Mouse (Mus musculus) central nervous system, embryonic 11.5 days (tissue): Measurements from ENCODE around the gene Tmem262. TPM values are rescaled to one million over a fixed set of nuclear protein-coding genes. Genes with fewer than 3 reads are reported as not detected.

Experiments
- polyA plus RNA-seq: library from polyadenylated mRNA; depleted of rRNA; stranded (reverse); fragments of >200 nt; gene quantifications from 2 replicates; pipeline ENCODE4 v1.2.3, GENCODE M21; 2012; rRNA removed

The Tmem262 gene
- polyA plus RNA-seq, result 0.16 and 0.39 TPM in 2 replicates

GRCm38 (mm10) chr19:6079983-6080480 lies at the start of gene Tmem262:
Gene Tmem262 (plus strand): TSS chr19:6080033.

DNA sequence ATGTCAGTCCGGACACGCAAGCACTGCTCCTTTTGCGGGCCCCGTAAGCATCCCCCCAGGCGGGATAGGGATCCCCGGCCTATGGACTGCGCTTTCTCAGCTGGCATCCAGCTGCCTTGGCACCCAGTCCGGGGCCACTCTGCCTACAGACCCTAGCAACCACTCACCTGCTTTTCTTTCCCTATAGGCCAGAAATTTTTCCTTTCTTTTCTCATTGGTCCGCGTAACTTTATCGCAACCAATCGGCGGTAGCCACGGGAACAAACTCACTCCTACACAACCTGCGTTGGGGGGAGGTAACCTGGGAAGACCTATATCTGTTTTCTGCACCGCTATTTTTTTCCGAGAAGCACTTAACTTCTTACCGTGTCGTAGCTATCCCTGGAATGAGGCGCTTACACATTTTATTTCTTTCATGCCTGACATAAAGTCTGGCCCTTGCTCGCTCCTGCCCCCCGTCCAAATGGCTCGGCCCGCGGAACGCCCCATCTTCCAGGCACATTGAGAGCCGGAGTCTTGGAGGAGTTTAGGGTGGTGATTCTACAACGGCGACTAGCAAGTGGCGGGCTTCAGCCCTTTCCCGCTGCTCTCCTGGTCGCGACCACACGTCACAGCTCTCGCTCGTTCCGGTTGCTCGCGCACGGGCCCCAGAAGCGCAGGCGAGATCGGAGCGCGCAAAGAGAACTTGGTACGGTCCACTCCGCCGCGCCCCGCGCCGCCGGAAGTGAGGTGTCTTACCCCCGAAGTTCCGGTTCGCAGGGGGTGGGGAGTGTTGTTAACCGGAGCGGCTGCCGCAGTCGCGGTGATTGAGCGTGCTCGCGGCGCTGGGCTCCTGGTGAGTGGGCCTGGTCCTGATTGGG lies 33.3 kb upstream of the Tmem262 start, which contains the start of gene Syvn1:
Syvn1 (plus strand) TSS at position 283 of the 860 bp plus-strand sequence.

DNA sequence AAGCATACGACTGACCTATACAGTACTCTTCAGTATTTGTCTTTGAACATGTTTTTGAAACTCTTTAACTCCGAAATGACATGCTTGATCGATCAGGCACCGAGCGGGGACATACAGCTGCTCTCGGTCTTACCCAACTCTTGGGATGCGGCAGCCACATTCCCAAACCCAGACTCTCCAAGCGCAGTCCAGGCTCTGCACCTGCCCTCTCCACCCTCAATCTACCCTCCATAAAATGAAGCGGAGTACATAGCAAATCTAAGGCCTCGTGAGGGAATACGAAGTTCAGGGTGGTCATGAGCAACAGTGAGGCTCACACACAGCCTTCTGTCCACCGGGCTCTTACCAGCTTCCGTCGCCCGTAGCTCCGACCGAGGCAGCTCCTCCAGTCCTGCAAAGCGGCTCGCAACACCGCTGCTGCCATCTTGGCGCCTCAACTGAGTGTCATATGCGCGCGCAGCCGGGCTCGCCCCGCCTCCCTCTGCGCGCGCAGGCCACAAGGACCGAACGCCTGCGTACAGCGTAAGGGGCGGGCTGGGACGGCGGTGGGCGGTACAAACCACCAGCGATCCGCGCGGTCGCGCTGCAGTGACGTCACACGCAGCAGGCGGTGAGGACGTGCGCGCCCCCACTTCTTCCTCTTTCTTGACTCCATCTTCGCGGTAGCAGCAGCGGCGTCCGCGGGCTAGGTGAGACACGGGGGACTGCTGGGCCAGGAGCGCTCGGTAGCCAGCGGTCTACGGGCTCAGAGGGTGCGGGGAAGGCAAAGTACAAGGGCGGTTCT lies 22.3 kb upstream of the Tmem262 start, which contains the start of the genes Mrpl49 and Fau:
Mrpl49 (minus strand) TSS at position 473 of the 784 bp plus-strand sequence.
Fau (plus strand) TSS at position 532 of the 784 bp plus-strand sequence.

DNA sequence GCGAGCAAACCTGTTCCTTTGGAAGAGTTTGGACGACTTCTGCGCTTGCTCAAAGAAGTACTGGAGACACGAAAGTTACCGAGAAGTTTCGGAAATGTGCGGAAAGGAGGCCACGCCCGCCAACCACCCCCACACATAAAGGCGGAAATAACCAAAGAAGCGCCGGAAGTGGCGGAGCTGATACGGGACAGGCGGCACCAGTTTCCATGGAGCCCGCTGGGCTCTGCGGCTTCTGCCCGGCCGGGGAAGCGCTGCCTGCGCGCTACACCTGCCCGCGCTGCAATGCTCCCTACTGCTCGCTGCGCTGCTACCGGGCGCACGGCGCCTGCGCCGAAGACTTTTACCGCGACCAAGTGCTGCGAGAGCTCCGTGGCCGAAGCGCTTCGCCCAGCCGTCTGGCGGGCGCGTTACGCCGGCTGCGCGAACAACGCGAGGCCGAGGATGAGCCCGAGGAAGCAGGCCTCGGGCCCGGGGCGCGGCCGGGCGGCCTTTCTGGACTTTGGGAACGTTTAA lies 18.8 kb upstream of the Tmem262 start, which contains the start of gene Znhit2:
Znhit2 (plus strand) TSS at position 172 of the 513 bp plus-strand sequence.

DNA sequence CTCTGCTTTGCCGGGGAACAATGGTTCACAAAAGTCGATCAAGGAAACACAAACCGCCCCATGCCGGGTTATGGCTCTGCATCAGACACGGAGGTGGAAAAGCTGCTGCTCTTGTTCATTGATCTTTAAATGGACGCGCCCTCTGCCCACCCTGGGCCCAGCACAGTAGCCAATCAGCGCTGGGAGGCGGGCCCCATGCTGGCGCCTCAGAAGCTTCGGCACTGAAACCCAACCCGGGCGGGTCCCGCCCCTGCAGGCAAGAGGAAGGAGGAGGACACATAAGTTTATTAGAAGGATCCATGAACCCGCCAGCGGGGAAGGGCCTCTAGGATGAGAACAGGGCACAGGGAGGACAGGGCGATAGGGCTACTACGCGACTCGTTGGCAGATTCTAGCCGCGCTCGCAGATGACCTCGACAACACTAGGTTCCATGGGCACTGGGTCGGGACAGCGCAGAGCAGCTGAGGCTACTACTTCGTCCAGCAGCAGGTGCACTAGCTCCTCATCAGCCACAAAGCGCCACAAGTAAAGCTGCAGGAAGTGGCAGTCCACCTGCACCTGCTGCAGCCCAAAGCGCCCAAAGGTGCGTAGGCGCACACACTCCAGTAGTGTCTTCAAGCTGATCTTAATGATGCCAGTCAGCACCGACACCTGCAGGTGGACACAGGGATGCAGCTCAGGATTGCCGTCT lies 12.0 kb upstream of the Tmem262 start, which contains the start of gene Tm7sf2:
Tm7sf2 (minus strand) TSS at position 650 of the 692 bp plus-strand sequence.

DNA sequence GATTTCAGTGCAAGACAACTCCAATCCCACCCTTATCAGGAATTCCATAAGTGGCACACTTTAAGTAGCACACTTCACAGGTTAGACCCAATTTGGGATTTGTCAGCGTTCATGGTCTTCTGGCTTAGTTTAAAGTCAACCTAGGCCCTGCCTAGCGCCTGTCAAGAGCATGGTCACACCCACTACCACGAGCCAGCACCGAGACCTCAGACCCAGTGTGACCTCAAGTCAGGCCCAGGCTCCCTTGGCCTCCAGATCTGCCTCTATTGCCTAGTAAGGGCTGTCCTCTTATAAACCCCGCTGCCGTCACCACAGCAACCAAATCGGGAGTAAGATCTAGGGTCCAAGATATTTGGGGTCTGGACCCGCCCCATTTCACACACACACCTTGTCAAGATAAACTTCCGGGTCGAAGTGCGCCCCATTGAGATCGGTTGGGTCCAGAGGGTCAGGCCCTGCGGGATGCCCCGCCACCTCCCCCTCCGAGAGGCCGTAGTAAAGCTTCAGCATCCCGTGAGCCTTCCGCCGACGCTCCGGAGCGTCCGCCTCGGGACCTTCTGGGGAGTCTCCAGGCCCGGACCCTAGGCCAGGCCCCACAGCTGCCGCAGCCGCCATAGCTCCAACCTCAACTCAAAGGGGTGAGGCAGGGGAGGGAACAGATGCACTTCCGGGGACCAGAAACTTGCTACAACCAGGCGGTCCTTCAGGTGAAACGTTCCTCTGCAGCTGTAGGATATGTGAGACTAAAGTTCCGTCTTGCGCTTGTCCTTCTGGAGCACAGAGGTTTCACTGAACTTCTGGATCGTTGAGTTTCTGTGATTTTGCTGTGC lies 3.1 kb upstream of the Tmem262 start, which contains the start of gene Vps51:
Vps51 (minus strand) TSS at position 668 of the 830 bp plus-strand sequence.

GRCm38 (mm10) chr19:6082156-6082555 lies 2.3 kb downstream of the Tmem262 start, which contains the start of gene Gm28374:
Gene Gm28374 (minus strand): TSS chr19:6082256.

DNA sequence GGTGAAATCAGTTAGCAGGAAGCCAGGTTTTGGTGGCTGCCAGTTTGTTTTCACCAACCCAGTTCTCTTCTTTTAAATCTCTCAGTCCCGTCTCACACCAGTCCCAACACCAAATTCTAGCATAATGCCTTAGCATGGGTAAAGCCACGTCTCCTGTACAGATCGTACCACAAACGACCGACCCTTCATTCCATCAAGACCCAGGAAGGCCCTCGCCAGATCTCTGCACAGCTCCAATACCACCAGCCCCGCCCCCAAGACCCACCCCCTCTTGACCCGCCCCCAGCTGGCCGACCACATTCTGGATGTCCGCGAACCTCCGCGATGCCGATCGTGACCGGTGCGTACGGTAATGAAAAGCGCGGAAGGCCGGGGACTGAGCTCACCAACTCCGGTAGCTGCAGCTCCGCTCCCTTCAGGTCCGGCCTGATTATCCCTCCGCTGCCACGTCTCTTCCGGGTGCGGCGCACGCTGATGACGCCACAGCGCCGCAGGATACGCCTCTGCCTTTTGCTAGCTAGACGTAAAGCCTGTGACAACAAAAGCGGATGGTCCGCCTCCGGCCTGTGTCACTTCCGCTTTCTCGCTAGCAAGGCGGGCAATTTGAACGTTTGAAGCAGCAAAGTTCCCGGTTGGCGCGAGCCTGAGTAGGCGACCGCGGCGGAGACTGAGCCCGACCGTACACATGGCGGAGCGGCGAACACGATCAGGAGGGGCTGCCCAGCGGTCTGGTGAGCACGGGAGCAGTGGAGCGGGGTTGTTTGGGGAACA lies 4.8 kb downstream of the Tmem262 start, which contains the start of the genes Zfpl1 and Cdca5:
Zfpl1 (minus strand) TSS at position 479 of the 771 bp plus-strand sequence.
Cdca5 (plus strand) TSS at position 506 of the 771 bp plus-strand sequence.

GRCm38 (mm10) chr19:6094119-6094518 lies 14.3 kb downstream of the Tmem262 start, which contains the start of gene AC131692.1:
Gene AC131692.1 (plus strand): TSS chr19:6094419.

GRCm38 (mm10) chr19:6105586-6105985 lies 25.8 kb downstream of the Tmem262 start, which contains the start of gene Naaladl1:
Gene Naaladl1 (plus strand): TSS chr19:6105782.

GRCm38 (mm10) chr19:6117986-6118676 lies 38.3 kb downstream of the Tmem262 start, which contains the start of gene Sac3d1:
Gene Sac3d1 (minus strand): TSS chr19:6118650.

DNA sequence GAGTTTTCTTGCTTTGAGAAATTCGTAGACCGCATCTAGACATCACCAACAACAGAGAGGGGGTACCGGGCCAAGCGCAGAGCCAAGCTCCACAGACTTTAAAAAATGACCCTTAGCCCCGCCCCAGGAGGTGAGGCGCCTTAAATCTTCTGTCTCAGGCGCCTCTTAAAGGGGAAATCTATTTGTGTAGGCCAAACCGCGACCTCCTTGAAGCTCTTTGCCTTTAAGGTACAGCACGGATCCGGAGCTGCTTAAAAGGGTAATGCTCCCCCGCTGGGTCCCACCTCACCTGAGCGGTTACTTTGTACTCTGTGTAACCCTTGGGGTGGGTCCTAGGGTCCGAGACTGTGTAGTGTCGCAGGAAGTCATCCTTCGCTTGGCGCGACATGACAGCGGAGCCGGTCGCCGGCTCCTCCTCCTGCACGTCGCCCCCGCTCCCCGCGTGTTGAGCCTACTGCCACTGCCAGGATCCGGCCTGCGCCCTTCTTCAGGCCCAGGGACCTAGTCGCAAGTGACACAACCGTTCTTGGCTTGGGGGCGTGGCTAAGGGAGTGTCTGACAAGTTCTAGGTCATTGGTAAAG lies 48.0 kb downstream of the Tmem262 start, which contains the start of gene Snx15:
Snx15 (minus strand) TSS at position 545 of the 582 bp plus-strand sequence.

Other genes with a start within 250 kb of the Tmem262 start
- 22.2 and 23.3 TPM in 2 replicates for gene Frmd8, start 204.8 kb upstream of the Tmem262 start, polyA plus RNA-seq
- 2.3 and 3.2 TPM in 2 replicates for gene Slc25a45, start 202.2 kb upstream of the Tmem262 start, polyA plus RNA-seq
- gene Tigd3, start 185.9 kb upstream of the Tmem262 start, polyA plus RNA-seq, result 9.3 and 9.8 TPM in 2 replicates
- 187 and 201 TPM in 2 replicates for gene Dpf2, start 167.0 kb upstream of the Tmem262 start, polyA plus RNA-seq
- 2.4 and 2.9 TPM in 2 replicates for gene Cdc42ep2, start 155.2 kb upstream of the Tmem262 start, polyA plus RNA-seq
- gene Pola2, start 115.8 kb upstream of the Tmem262 start, polyA plus RNA-seq, result 74.4 and 80.7 TPM in 2 replicates
- gene Slc22a20, start 93.9 kb upstream of the Tmem262 start, polyA plus RNA-seq, result not detected in 2 replicates
- 5.6 and 7.9 TPM in 2 replicates for gene Capn1, start 64.1 kb upstream of the Tmem262 start, polyA plus RNA-seq
- 29.2 and 32.8 TPM in 2 replicates for gene Syvn1, start 33.5 kb upstream of the Tmem262 start, polyA plus RNA-seq
- gene Mrpl49, start 22.2 kb upstream of the Tmem262 start, polyA plus RNA-seq, result 53.7 and 58.8 TPM in 2 replicates
- gene Fau, start 22.2 kb upstream of the Tmem262 start, polyA plus RNA-seq, result 1,645 and 2,151 TPM in 2 replicates
- gene Znhit2, start 18.8 kb upstream of the Tmem262 start, polyA plus RNA-seq, result 27.7 and 31.3 TPM in 2 replicates
- 42.8 and 53.5 TPM in 2 replicates for gene Tm7sf2, start 11.7 kb upstream of the Tmem262 start, polyA plus RNA-seq
- gene Vps51, start 2.8 kb upstream of the Tmem262 start, polyA plus RNA-seq, result 74.8 and 88.1 TPM in 2 replicates
- gene Gm28374, start 2.2 kb downstream of the Tmem262 start, polyA plus RNA-seq, result 0.67 and 1.7 TPM in 2 replicates
- gene Zfpl1, start 4.9 kb downstream of the Tmem262 start, polyA plus RNA-seq, result 47.5 and 73.8 TPM in 2 replicates
- gene Cdca5, start 5.0 kb downstream of the Tmem262 start, polyA plus RNA-seq, result 35.9 and 39.7 TPM in 2 replicates
- 1.3 and 1.6 TPM in 2 replicates for gene AC131692.1, start 14.4 kb downstream of the Tmem262 start, polyA plus RNA-seq
- 2.8 and 3.9 TPM in 2 replicates for gene Naaladl1, start 25.7 kb downstream of the Tmem262 start, polyA plus RNA-seq
- 41.9 and 69.7 TPM in 2 replicates for gene Sac3d1, start 38.6 kb downstream of the Tmem262 start, polyA plus RNA-seq
- gene Snx15, start 48.3 kb downstream of the Tmem262 start, polyA plus RNA-seq, result 27.4 and 36.9 TPM in 2 replicates
- gene Batf2, start 61.0 kb downstream of the Tmem262 start, polyA plus RNA-seq, result not detected in 2 replicates
- gene Arl2, start 61.5 kb downstream of the Tmem262 start, polyA plus RNA-seq, result 55.9 and 75.4 TPM in 2 replicates
- not detected in 2 replicates for gene Majin, start 104.4 kb downstream of the Tmem262 start, polyA plus RNA-seq
- gene Gpha2, start 146.3 kb downstream of the Tmem262 start, polyA plus RNA-seq, result 0.16 and 1.1 TPM in 2 replicates
- gene Ppp2r5b, start 155.8 kb downstream of the Tmem262 start, polyA plus RNA-seq, result 35.9 and 56.4 TPM in 2 replicates
- gene Atg2a, start 161.6 kb downstream of the Tmem262 start, polyA plus RNA-seq, result 11.8 and 15.7 TPM in 2 replicates
- gene Ehd1, start 196.7 kb downstream of the Tmem262 start, polyA plus RNA-seq, result 143 and 275 TPM in 2 replicates
- gene Cdc42bpg, start 226.4 kb downstream of the Tmem262 start, polyA plus RNA-seq, result 6.8 and 8.0 TPM in 2 replicates